Mouse (Mus musculus): ENCODE results near the gene Stk39.

The Stk39 gene

GRCm38 (mm10) chr2:68420223-68420622 is 51.8 kb downstream of the Stk39 start:
- DNase-seq (ENCODE audit: low spot score), result no peak

GRCm38 (mm10) chr2:68419746-68420145 is 52.3 kb downstream of the Stk39 start:
- DNase-seq (ENCODE audit: low spot score), result no peak

- no peak for DNase-seq (ENCODE audit: low spot score)
Measured at GRCm38 (mm10) chr2:68419165-68419564, 52.9 kb downstream of the Stk39 start.

- DNase-seq (ENCODE audit: low spot score), result no peak
Measured at GRCm38 (mm10) chr2:68417081-68417480, 55.0 kb downstream of the Stk39 start.

- no peak for DNase-seq (ENCODE audit: low spot score)
Measured at GRCm38 (mm10) chr2:68415691-68416090, 56.4 kb downstream of the Stk39 start.

GRCm38 (mm10) chr2:68412149-68412548 is 59.9 kb downstream of the Stk39 start:
- no peak for DNase-seq (ENCODE audit: low spot score)

- no peak for DNase-seq (ENCODE audit: low spot score)
Measured at GRCm38 (mm10) chr2:68411201-68411600, 60.9 kb downstream of the Stk39 start.

GRCm38 (mm10) chr2:68409640-68410215 is 62.3 kb downstream of the Stk39 start:
- DNase-seq (ENCODE audit: low spot score), result no peak

GRCm38 (mm10) chr2:68408271-68408980 is 63.6 kb downstream of the Stk39 start:
- no peak for DNase-seq (ENCODE audit: low spot score)

GRCm38 (mm10) chr2:68407179-68407950 is 64.7 kb downstream of the Stk39 start:
- no peak for DNase-seq (ENCODE audit: low spot score)

- no peak for DNase-seq (ENCODE audit: low spot score)
Measured at GRCm38 (mm10) chr2:68406571-68407074, 65.4 kb downstream of the Stk39 start.

GRCm38 (mm10) chr2:68405163-68405715 is 66.8 kb downstream of the Stk39 start:
- no peak for DNase-seq (ENCODE audit: low spot score)

GRCm38 (mm10) chr2:68404274-68405162 is 67.5 kb downstream of the Stk39 start:
- DNase-seq (ENCODE audit: low spot score), result no peak

- DNase-seq (ENCODE audit: low spot score), result no peak
Measured at GRCm38 (mm10) chr2:68393611-68394549, 78.2 kb downstream of the Stk39 start.

GRCm38 (mm10) chr2:68387824-68388582 is 84.1 kb downstream of the Stk39 start:
- DNase-seq (ENCODE audit: low spot score), result no peak

GRCm38 (mm10) chr2:68386313-68386863 is 85.7 kb downstream of the Stk39 start:
- no peak for DNase-seq (ENCODE audit: low spot score)

GRCm38 (mm10) chr2:68385654-68386312 is 86.3 kb downstream of the Stk39 start:
- DNase-seq (ENCODE audit: low spot score), result no peak

- no peak for DNase-seq (ENCODE audit: low spot score)
Measured at GRCm38 (mm10) chr2:68383964-68384363, 88.1 kb downstream of the Stk39 start.
